Mouse (Mus musculus): ENCODE results near the gene Fam57b.
A peak's percentile ranks its signal among the peaks of the same experiment; 100 is the strongest.
"Not testable (repeated sequence)": the region's sequence is repeated elsewhere in the genome, so short reads cannot be mapped to it uniquely, and the experiment has no call there.

Gene Fam57b

GRCm38 (mm10) chr7:126778147-126778546, 19.3 kb upstream of the Fam57b start:
- DNase-seq (ENCODE audit: low spot score): no peak

- DNase-seq (ENCODE audit: low spot score): not testable (repeated sequence)
Measured at GRCm38 (mm10) chr7:126779101-126779500, 18.4 kb upstream of the Fam57b start.

GRCm38 (mm10) chr7:126779983-126780970, 17.2 kb upstream of the Fam57b start:
- peak; percentile 95 for DNase-seq (ENCODE audit: low spot score)

GRCm38 (mm10) chr7:126780971-126781635, 16.4 kb upstream of the Fam57b start, which contains the start of gene Tbx6:
TSS of gene Tbx6 (plus strand) at chr7:126781483.
- DNase-seq (ENCODE audit: low spot score): no peak

GRCm38 (mm10) chr7:126781661-126782370, 15.7 kb upstream of the Fam57b start:
- DNase-seq (ENCODE audit: low spot score): no peak

GRCm38 (mm10) chr7:126782693-126783092, 14.8 kb upstream of the Fam57b start:
- no peak for DNase-seq (ENCODE audit: low spot score)

- no peak for DNase-seq (ENCODE audit: low spot score)
Measured at GRCm38 (mm10) chr7:126784469-126784868, 13.0 kb upstream of the Fam57b start.

GRCm38 (mm10) chr7:126785056-126785455, 12.4 kb upstream of the Fam57b start:
- DNase-seq (ENCODE audit: low spot score): no peak

GRCm38 (mm10) chr7:126786142-126786541, 11.3 kb upstream of the Fam57b start:
- DNase-seq (ENCODE audit: low spot score): no peak

GRCm38 (mm10) chr7:126789141-126789540, 8.3 kb upstream of the Fam57b start:
- DNase-seq (ENCODE audit: low spot score): no peak

GRCm38 (mm10) chr7:126791851-126792720, 5.4 kb upstream of the Fam57b start, which contains the start of gene Ppp4c:
TSS of gene Ppp4c (minus strand) at chr7:126792496.
- peak; percentile 100 for DNase-seq (ENCODE audit: low spot score)

- DNase-seq (ENCODE audit: low spot score): no peak
Measured at GRCm38 (mm10) chr7:126792721-126793443, 4.6 kb upstream of the Fam57b start.

- no peak for DNase-seq (ENCODE audit: low spot score)
Measured at GRCm38 (mm10) chr7:126793456-126794270, 3.8 kb upstream of the Fam57b start.

- no peak for DNase-seq (ENCODE audit: low spot score)
Measured at GRCm38 (mm10) chr7:126794271-126794605, 3.2 kb upstream of the Fam57b start.

GRCm38 (mm10) chr7:126795387-126796317, 1.8 kb upstream of the Fam57b start:
- peak; percentile 45 for DNase-seq (ENCODE audit: low spot score)

- DNase-seq (ENCODE audit: low spot score): peak; percentile 52
Measured at GRCm38 (mm10) chr7:126796350-126796932, 1.0 kb upstream of the Fam57b start.

- peak; percentile 18 for DNase-seq (ENCODE audit: low spot score)
Measured at GRCm38 (mm10) chr7:126798127-126799049, 920 bp downstream of the Fam57b start.
